Mouse (Mus musculus) left cerebral cortex, adult 9 months (tissue): Measurements from ENCODE around the gene Krtap9-3.

Experiments
- DNase-seq, 2 experiments: peaks; one replicate each; pipeline ENCODE4 v3.0.0; 2022; ENCODE audit warnings: low spot score in 2 of 2

Krtap9-3 gene

GRCm38 (mm10) chr11:99573164-99573563 lies 24.7 kb downstream of the Krtap9-3 start:
- DNase-seq = peak; percentile 5 to 19

GRCm38 (mm10) chr11:99566530-99566929 lies 31.4 kb downstream of the Krtap9-3 start, which contains the start of gene Krtap3-1:
Krtap3-1 (minus strand) TSS chr11:99566630.
- no peak for DNase-seq

GRCm38 (mm10) chr11:99562580-99562979 lies 35.3 kb downstream of the Krtap9-3 start:
- DNase-seq = no peak

GRCm38 (mm10) chr11:99559366-99559765 lies 38.5 kb downstream of the Krtap9-3 start, which contains the start of gene Gm11939:
Gm11939 (minus strand) TSS chr11:99559466.
- no peak for DNase-seq

- DNase-seq = no peak
These were observed 39.7 kb downstream of the Krtap9-3 start for GRCm38 (mm10) chr11:99557976-99558745.

GRCm38 (mm10) chr11:99556753-99557152 lies 41.2 kb downstream of the Krtap9-3 start, which contains the start of gene Krtap3-2:
Krtap3-2 (minus strand) TSS chr11:99556853.
- no peak for DNase-seq

DNA sequence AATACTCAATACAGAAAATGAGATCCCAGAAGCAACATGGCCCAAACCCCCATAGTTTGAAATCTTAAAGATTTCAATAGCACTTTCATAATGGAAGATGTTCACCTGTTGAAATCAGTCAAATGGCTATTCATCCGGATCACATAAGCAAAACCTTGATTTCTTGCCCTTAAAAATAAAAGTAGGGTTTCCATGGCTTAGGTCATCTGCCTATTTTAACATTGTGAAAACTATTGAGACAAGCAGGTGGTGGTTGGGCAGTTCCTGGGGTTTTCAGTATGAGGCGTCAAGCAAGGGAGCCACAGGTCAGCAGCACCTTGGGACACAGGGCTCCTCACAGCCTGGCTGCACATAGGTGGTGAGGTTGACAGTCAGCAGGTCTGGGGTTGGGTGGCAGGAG lies 41.7 kb downstream of the Krtap9-3 start:
- no peak for DNase-seq

- no peak for DNase-seq
These were observed 47.1 kb downstream of the Krtap9-3 start, which contains the start of gene Krtap3-3 for GRCm38 (mm10) chr11:99550765-99551164. Krtap3-3 (minus strand) TSS chr11:99550865.

DNA sequence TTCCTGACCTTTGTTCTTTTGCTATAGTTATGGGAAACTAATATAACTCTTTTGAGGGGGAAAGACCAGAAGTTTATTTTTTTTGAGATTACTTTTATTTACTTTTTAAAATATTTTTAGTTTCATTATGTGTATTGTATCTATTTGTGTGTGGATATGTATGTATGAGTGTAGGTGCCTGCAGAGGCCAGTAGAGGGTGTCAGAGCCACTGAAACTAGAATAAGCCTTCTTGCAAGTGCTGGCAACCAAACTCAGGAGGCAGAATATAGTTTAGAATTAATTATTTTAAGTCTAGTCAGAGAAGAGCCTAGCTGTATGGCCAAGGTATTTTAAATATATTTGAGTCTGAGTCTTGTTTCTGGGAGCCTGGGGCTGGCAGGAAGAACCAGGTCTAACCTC lies 50.0 kb downstream of the Krtap9-3 start:
- no peak for DNase-seq
